Mouse (Mus musculus) small intestine, adult 2 months (tissue): ENCODE measurements at regions not wholly inside any gene's neighbourhood (a gene's known extent, or its start where the extent isn't known, plus 50 kb on each side); places are given as distances from the start of the nearest gene placed in this dataset.

Source experiments
- H3K27ac ChIP-seq: fragments of 200-500 bp; 2 replicates; pipeline ENCODE4 v1.5.1; 2012; ENCODE audit warnings: low read depth, low read length, control low read depth, inconsistent platforms; ENCODE audit not compliant: insufficient read depth
- H3K27me3 ChIP-seq: fragments of 200-500 bp; 2 replicates; pipeline ENCODE4 v1.6.1; 2012; ENCODE audit warnings: mild to moderate bottlenecking, moderate library complexity, low read length, inconsistent platforms; ENCODE audit not compliant: control insufficient read depth, insufficient read depth
- H3K36me3 ChIP-seq: fragments of 200-500 bp; 2 replicates; pipeline ENCODE4 v1.6.1; 2012; ENCODE audit warnings: mild to moderate bottlenecking, low read length, control low read depth, inconsistent platforms; ENCODE audit not compliant: control insufficient read depth, insufficient read depth
- H3K4me1 ChIP-seq: fragments of 200-500 bp; 2 replicates; pipeline ENCODE4 v1.6.1; 2012; ENCODE audit warnings: low read length, inconsistent platforms, mixed read lengths; ENCODE audit not compliant: control insufficient read depth, insufficient read depth, insufficient read length
- H3K4me3 ChIP-seq: fragments of 200-500 bp; 2 replicates; pipeline ENCODE4 v1.5.1; 2012; ENCODE audit warnings: low read depth, mild to moderate bottlenecking, control low read depth, inconsistent platforms, low read length, moderate library complexity
- CTCF ChIP-seq: fragments of 200-500 bp; IDR thresholded peaks from 2 replicates; pipeline ENCODE4 v1.5.1; 2012; ENCODE audit warnings: low read depth, mild to moderate bottlenecking, control low read depth, inconsistent platforms, low read length, moderate library complexity, mixed read lengths; ENCODE audit not compliant: insufficient replicate concordance, insufficient read length; ENCODE audit errors: extremely low read depth
- POLR2A ChIP-seq: fragments of 200-500 bp; IDR thresholded peaks from 2 replicates; pipeline ENCODE4 v1.6.1; 2012; ENCODE audit warnings: low read depth, mild to moderate bottlenecking, control low read depth, inconsistent platforms, low read length, moderate library complexity
- WGBS: fragments of 180-500 bp; shearing (Covaris S2); methylation state at CpG from one replicate; pipeline ENCODE4 v1.1.7; 2018; 5-methylcytosine and 5-hydroxymethylcytosine counted together

GRCm38 (mm10) chr2:77340076-77340475 is 59.7 kb upstream of the Sestd1 start:
- Histone ChIP-seq H3K4me3 (no peak overlapping the region), H3K36me3 (no peaks in the 10 kb centered on the region), H3K27ac (no peak overlapping the region), H3K27me3 (no peaks in the 10 kb centered on the region), H3K4me1 (no peaks in the 10 kb centered on the region)
- 88% methylated on average over 6 of the region's 6 CpGs for WGBS
- TF ChIP-seq POLR2A, result no peak
- no peak for TF ChIP-seq CTCF

GRCm38 (mm10) chr2:77337786-77338406 is 57.5 kb upstream of the Sestd1 start:
- H3K27ac ChIP-seq, result no peak overlapping the region
- WGBS, result 75% methylated on average over 3 of the region's 3 CpGs
- H3K4me1 ChIP-seq, result no peaks in the 10 kb centered on the region
- no peaks in the 10 kb centered on the region for H3K27me3 ChIP-seq
- TF ChIP-seq CTCF, result no peak
- TF ChIP-seq POLR2A, result no peak
- H3K4me3 ChIP-seq, result no peak overlapping the region
- H3K36me3 ChIP-seq, result no peaks in the 10 kb centered on the region

- Histone ChIP-seq H3K36me3 (no peaks in the 10 kb centered on the region), H3K4me1 (no peaks in the 10 kb centered on the region), H3K27ac (no peak overlapping the region), H3K4me3 (no peak overlapping the region), H3K27me3 (no peaks in the 10 kb centered on the region)
- 70% methylated on average over 3 of the region's 3 CpGs for WGBS
- TF ChIP-seq CTCF, result no peak
- TF ChIP-seq POLR2A, result no peak
Observed at GRCm38 (mm10) chr2:77337318-77337717, 56.9 kb upstream of the Sestd1 start.

- Histone ChIP-seq H3K36me3 (no peaks in the 10 kb centered on the region), H3K4me1 (no peaks in the 10 kb centered on the region), H3K27ac (no peak overlapping the region), H3K4me3 (no peak overlapping the region), H3K27me3 (no peaks in the 10 kb centered on the region)
- WGBS, result 83% methylated on average over 3 of the region's 3 CpGs
- TF ChIP-seq POLR2A, result no peak
Observed at GRCm38 (mm10) chr2:77336810-77337209, 56.4 kb upstream of the Sestd1 start.

- H3K27ac ChIP-seq, result no peak overlapping the region
- no peak for TF ChIP-seq CTCF
- no peak for TF ChIP-seq POLR2A
- H3K27me3 ChIP-seq, result no peaks in the 10 kb centered on the region
- WGBS, result 74% methylated on average over 9 of the region's 9 CpGs
- H3K4me1 ChIP-seq, result no peaks in the 10 kb centered on the region
- no peaks in the 10 kb centered on the region for H3K36me3 ChIP-seq
- H3K4me3 ChIP-seq, result no peak overlapping the region
Observed at GRCm38 (mm10) chr2:77334706-77335105, 54.3 kb upstream of the Sestd1 start.

GRCm38 (mm10) chr2:77333394-77334079 is 53.1 kb upstream of the Sestd1 start:
- no peak for TF ChIP-seq POLR2A
- TF ChIP-seq CTCF, result no peak
- Histone ChIP-seq H3K27me3 (no peaks in the 10 kb centered on the region), H3K4me1 (no peaks in the 10 kb centered on the region), H3K27ac (no peak overlapping the region), H3K36me3 (no peaks in the 10 kb centered on the region), H3K4me3 (no peak overlapping the region)
- 72% methylated on average over 8 of the region's 8 CpGs for WGBS
